Mouse (Mus musculus): ENCODE measurements at regions not wholly inside any gene's neighbourhood (a gene's known extent, or its start where the extent isn't known, plus 50 kb on each side); places are given as distances from the start of the nearest gene placed in this dataset.

- Histone ChIP-seq H3K4me3 (ENCODE audit: control insufficient read depth in 1 of 2, insufficient read depth in 1 of 2, low read depth in 2 of 2, low read length in 2 of 2) (no peak overlapping the region), H3K9me3 (replicated peaks; ENCODE audit: insufficient read depth, low read length) (no peaks in the 10 kb centered on the region), H3K79me2 (ENCODE audit: control insufficient read depth, insufficient read depth, low read length, poor library complexity) (no peaks in the 10 kb centered on the region), H3K27me3 (ENCODE audit: control insufficient read depth in 1 of 2, insufficient read depth in 2 of 2, low read length in 2 of 2) (no peaks in the 10 kb centered on the region), H3K36me3 (ENCODE audit: control insufficient read depth in 1 of 2, insufficient read depth in 2 of 2, low read length in 2 of 2) (no peaks in the 10 kb centered on the region), H3K4me1 (ENCODE audit: control insufficient read depth in 1 of 2, insufficient read depth in 2 of 2, low read length in 2 of 2) (no peaks in the 10 kb centered on the region), H3K27ac (ENCODE audit: control insufficient read depth, low read depth, low read length) (no peak overlapping the region), H3K9ac (ENCODE audit: control insufficient read depth, low read depth, low read length, poor library complexity, severe bottlenecking) (no peak overlapping the region)
- TF ChIP-seq MYB (IDR thresholded peaks at IDR 0.05; ENCODE audit: low read depth, low read length): no peak
- no peak for TF ChIP-seq NRF1 (IDR thresholded peaks at IDR 0.05; ENCODE audit: insufficient read depth, low read depth, low read length, poor library complexity, severe bottlenecking)
- TF ChIP-seq POLR2AphosphoS2 (IDR thresholded peaks at IDR 0.05; ENCODE audit: low read length): no peak
- TF ChIP-seq SMC3 (IDR thresholded peaks at IDR 0.05; ENCODE audit: low read depth, low read length): no peak
- TF ChIP-seq EP300 (IDR thresholded peaks at IDR 0.05; ENCODE audit: low read depth in 1 of 2, low read length in 2 of 2): no peak
- TF ChIP-seq NELFE (IDR thresholded peaks at IDR 0.05; ENCODE audit: low read depth, low read length): no peak
- TF ChIP-seq MYC (IDR thresholded peaks at IDR 0.05; ENCODE audit: low read depth, low read length): no peak
- TF ChIP-seq RAD21 (IDR thresholded peaks at IDR 0.05; ENCODE audit: low read depth, low read length): no peak
- DNase-seq (ENCODE audit: low read depth, low spot score): no peak
Measured at GRCm38 (mm10) chr14:105676646-105676930, 220.0 kb downstream of the Spry2 start.

GRCm38 (mm10) chr14:105675801-105676645, 220.6 kb downstream of the Spry2 start:
- H3K9me3 ChIP-seq (replicated peaks; ENCODE audit: insufficient read depth, low read length): no peaks in the 10 kb centered on the region
- no peak overlapping the region for H3K9ac ChIP-seq (ENCODE audit: control insufficient read depth, low read depth, low read length, poor library complexity, severe bottlenecking)
- peak; percentile 27 for DNase-seq (ENCODE audit: low read depth, low spot score)
- no peaks in the 10 kb centered on the region for H3K27me3 ChIP-seq (ENCODE audit: control insufficient read depth in 1 of 2, insufficient read depth in 2 of 2, low read length in 2 of 2)
- no peaks in the 10 kb centered on the region for H3K79me2 ChIP-seq (ENCODE audit: control insufficient read depth, insufficient read depth, low read length, poor library complexity)
- no peaks in the 10 kb centered on the region for H3K4me1 ChIP-seq (ENCODE audit: control insufficient read depth in 1 of 2, insufficient read depth in 2 of 2, low read length in 2 of 2)
- H3K27ac ChIP-seq (ENCODE audit: control insufficient read depth, low read depth, low read length): no peak overlapping the region
- TF ChIP-seq POLR2A (IDR thresholded peaks at IDR 0.05; ENCODE audit: control insufficient read depth in 1 of 2, insufficient read depth in 1 of 2, low read depth in 1 of 2, low read length in 2 of 2, poor library complexity in 1 of 2): no peak
- TF ChIP-seq MXI1 (IDR thresholded peaks at IDR 0.05; ENCODE audit: low read depth, low read length): peak; percentile 94
- H3K36me3 ChIP-seq (ENCODE audit: control insufficient read depth in 1 of 2, insufficient read depth in 2 of 2, low read length in 2 of 2): no peaks in the 10 kb centered on the region
- H3K4me3 ChIP-seq (ENCODE audit: control insufficient read depth in 1 of 2, insufficient read depth in 1 of 2, low read depth in 2 of 2, low read length in 2 of 2): no peak overlapping the region

GRCm38 (mm10) chr14:105675006-105675405, 221.6 kb downstream of the Spry2 start:
- TF ChIP-seq POLR2AphosphoS2 (IDR thresholded peaks at IDR 0.05; ENCODE audit: low read length) (no peak), CHD1 (IDR thresholded peaks at IDR 0.05; ENCODE audit: low read depth, low read length) (no peak), SMC3 (IDR thresholded peaks at IDR 0.05; ENCODE audit: low read depth, low read length) (no peak), MXI1 (IDR thresholded peaks at IDR 0.05; ENCODE audit: low read depth, low read length) (no peak), KAT2A (conservative IDR thresholded peaks at IDR 0.05; ENCODE audit: low read depth, low read length) (no peak)
- no peak overlapping the region for H3K4me3 ChIP-seq (ENCODE audit: control insufficient read depth in 1 of 2, insufficient read depth in 1 of 2, low read depth in 2 of 2, low read length in 2 of 2)
- no peak overlapping the region for H3K27ac ChIP-seq (ENCODE audit: control insufficient read depth, low read depth, low read length)
- no peaks in the 10 kb centered on the region for H3K4me1 ChIP-seq (ENCODE audit: control insufficient read depth in 1 of 2, insufficient read depth in 2 of 2, low read length in 2 of 2)
- H3K27me3 ChIP-seq (ENCODE audit: control insufficient read depth in 1 of 2, insufficient read depth in 2 of 2, low read length in 2 of 2): no peaks in the 10 kb centered on the region
- H3K9me3 ChIP-seq (replicated peaks; ENCODE audit: insufficient read depth, low read length): no peaks in the 10 kb centered on the region
- DNase-seq (ENCODE audit: low read depth, low spot score): no peak
- H3K79me2 ChIP-seq (ENCODE audit: control insufficient read depth, insufficient read depth, low read length, poor library complexity): no peaks in the 10 kb centered on the region
- H3K36me3 ChIP-seq (ENCODE audit: control insufficient read depth in 1 of 2, insufficient read depth in 2 of 2, low read length in 2 of 2): no peaks in the 10 kb centered on the region
- no peak overlapping the region for H3K9ac ChIP-seq (ENCODE audit: control insufficient read depth, low read depth, low read length, poor library complexity, severe bottlenecking)
